Mouse (Mus musculus) cerebellum, postnatal 10 days (tissue): ENCODE data around the gene Fbxl3.

Experiments used
- DNase-seq, 2 experiments: peaks; one replicate each; pipeline ENCODE4 v3.0.0; 2021; ENCODE audit warnings: mixed read lengths in 2 of 2

Fbxl3 gene

GRCm38 (mm10) chr14:103033271-103033823 lies 66.0 kb downstream of the Fbxl3 start:
- no peak for DNase-seq
